Mouse (Mus musculus) yolk sac, embryonic 10.5 days (tissue): Measurements from ENCODE around the gene Krt4.
A peak's percentile ranks its signal among the peaks of the same experiment; 100 is the strongest.

Experiments
- DNase-seq: peaks from one replicate; pipeline ENCODE4 v3.0.0-alpha.2; 2017; ENCODE audit warnings: low spot score

The Krt4 gene

GRCm38 (mm10) chr15:101924635-101925034, at the start of gene Krt4:
Krt4 (minus strand) TSS chr15:101924735.
- DNase-seq: no peak

- DNase-seq: peak; percentile 83
Observed at GRCm38 (mm10) chr15:101973414-101974077, 49.0 kb upstream of the Krt4 start.

GRCm38 (mm10) chr15:101970536-101970935, 46.0 kb upstream of the Krt4 start:
- peak; percentile 38 for DNase-seq

- no peak for DNase-seq
Observed at GRCm38 (mm10) chr15:101966808-101967207, 42.3 kb upstream of the Krt4 start.

GRCm38 (mm10) chr15:101958891-101959290, 34.4 kb upstream of the Krt4 start:
- no peak for DNase-seq

- no peak for DNase-seq
Observed at GRCm38 (mm10) chr15:101954187-101954586, 29.7 kb upstream of the Krt4 start, which contains the start of gene Krt78. Krt78 (minus strand) TSS chr15:101954287.

- no peak for DNase-seq
Observed at GRCm38 (mm10) chr15:101952733-101953474, 28.4 kb upstream of the Krt4 start.

GRCm38 (mm10) chr15:101945430-101945829, 20.9 kb upstream of the Krt4 start:
- no peak for DNase-seq

- DNase-seq: peak; percentile 11
Observed at GRCm38 (mm10) chr15:101941948-101942347, 17.4 kb upstream of the Krt4 start.

GRCm38 (mm10) chr15:101940274-101940829, 15.8 kb upstream of the Krt4 start, which contains the start of gene Krt79:
Krt79 (minus strand) TSS chr15:101940324.
- no peak for DNase-seq

- no peak for DNase-seq
Observed at GRCm38 (mm10) chr15:101938600-101939308, 14.2 kb upstream of the Krt4 start.

- DNase-seq: no peak
Observed at GRCm38 (mm10) chr15:101933024-101933423, 8.5 kb upstream of the Krt4 start.

GRCm38 (mm10) chr15:101929666-101930065, 5.1 kb upstream of the Krt4 start:
- peak; percentile 24 for DNase-seq

GRCm38 (mm10) chr15:101929087-101929486, 4.6 kb upstream of the Krt4 start:
- no peak for DNase-seq

GRCm38 (mm10) chr15:101927340-101928080, 3.0 kb upstream of the Krt4 start:
- DNase-seq: no peak

GRCm38 (mm10) chr15:101925041-101925440, 506 bp upstream of the Krt4 start:
- DNase-seq: no peak

GRCm38 (mm10) chr15:101922296-101922695, 2.2 kb downstream of the Krt4 start:
- no peak for DNase-seq

- no peak for DNase-seq
Observed at GRCm38 (mm10) chr15:101916072-101916471, 8.5 kb downstream of the Krt4 start.

- DNase-seq: no peak
Observed at GRCm38 (mm10) chr15:101904849-101905248, 19.7 kb downstream of the Krt4 start.

GRCm38 (mm10) chr15:101902171-101903149, 22.1 kb downstream of the Krt4 start:
- no peak for DNase-seq
